ENCODE assay signal across 8 mouse cellular contexts in the genomic region with DNA sequence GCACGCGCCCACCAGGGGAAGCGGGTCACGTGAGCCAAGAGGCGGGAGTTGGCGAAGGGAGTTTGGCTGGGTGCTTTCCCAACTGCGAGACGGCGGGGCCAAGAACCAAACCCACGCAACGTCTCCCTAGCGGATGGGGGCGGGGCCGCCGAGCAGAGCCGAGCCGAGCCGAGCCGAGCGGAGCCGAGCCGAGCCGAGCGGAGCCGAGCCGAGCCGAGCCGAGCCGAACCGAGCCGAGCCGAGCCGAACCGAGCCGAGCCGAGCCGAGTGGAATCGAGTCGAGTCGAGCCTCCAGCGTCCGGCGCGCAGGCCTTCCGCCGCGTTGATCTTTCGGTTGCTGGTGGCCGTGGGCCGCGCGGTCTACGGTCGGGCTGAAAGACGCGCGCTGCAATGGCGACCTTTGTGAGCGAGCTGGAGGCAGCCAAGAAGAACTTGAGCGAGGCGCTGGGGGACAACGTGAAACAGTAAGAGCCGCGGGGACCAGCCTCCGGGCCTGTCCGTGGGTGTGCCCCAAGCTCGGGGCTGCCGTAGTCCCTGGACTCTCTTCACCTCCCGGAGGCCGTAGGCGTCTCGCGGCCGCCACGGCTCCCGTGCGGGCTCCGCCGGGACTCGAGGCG. TPM values are rescaled to one million over a fixed set of nuclear protein-coding genes. Genes with fewer than 3 reads are reported as not detected.
DNase-seq lines count a peak whose midpoint lies in the region; ATAC-seq and TF ChIP-seq lines count a peak whose summit lies in the region.

Gene Tada1, plus strand, starts transcription at position 85 of the 617 bp plus-strand sequence.

- H3K27ac ChIP-seq in CH12.LX (ENCODE audit: insufficient read depth, low read depth), result peak within 1 kb of the TSS; percentile 22; the same call in 1 of the 2 replicates
- H3K27ac ChIP-seq in forebrain, embryonic 12.5 days, result peak within 1 kb of the TSS; percentile 89
- peak within 1 kb of the TSS; percentile 94 for H3K27ac ChIP-seq in heart, postnatal 0 days (ENCODE audit: low read depth)
- peak within 1 kb of the TSS; percentile 90 for H3K27ac ChIP-seq in liver, postnatal 0 days (ENCODE audit: low read depth)
- peak within 1 kb of the TSS; percentile 86 for H3K27ac ChIP-seq in neural tube, embryonic 14.5 days (ENCODE audit: low read depth, low read length)

- peak within 1 kb of the TSS; percentile 33 for H3K4me2 ChIP-seq in CH12.LX (ENCODE audit: insufficient read depth, low read depth, poor library complexity, severe bottlenecking)
- H3K4me2 ChIP-seq in forebrain, embryonic 12.5 days, result peak within 1 kb of the TSS; percentile 67
- H3K4me2 ChIP-seq in heart, postnatal 0 days (ENCODE audit: low read depth, low read length), result peak within 1 kb of the TSS; percentile 71
- H3K4me2 ChIP-seq in liver, postnatal 0 days (ENCODE audit: low read depth, low read length), result peak within 1 kb of the TSS; percentile 92
- peak within 1 kb of the TSS; percentile 75 for H3K4me2 ChIP-seq in neural tube, embryonic 14.5 days (ENCODE audit: low read depth, low read length)

- dilution Hi-C loops in CH12.LX (cut with MboI; ENCODE audit: extremely low pct_ligation_motif_present, extremely low pct_unique_long_range_greater_than_20kb, low sequenced_read_pairs), result no loop called here

- no peaks in the 10 kb centered on the region for H3K9me3 ChIP-seq in CH12.LX (replicated peaks; ENCODE audit: low read length)
- no peaks in the 10 kb centered on the region for H3K9me3 ChIP-seq in forebrain, embryonic 12.5 days
- H3K9me3 ChIP-seq in heart, postnatal 0 days (replicated peaks; ENCODE audit: control insufficient read depth, low read length), result no peaks in the 10 kb centered on the region
- H3K9me3 ChIP-seq in liver, postnatal 0 days (ENCODE audit: low read length), result no peaks in the 10 kb centered on the region
- H3K9me3 ChIP-seq in neural tube, embryonic 14.5 days (ENCODE audit: control insufficient read depth, low read length), result no peaks in the 10 kb centered on the region

- peaks cover 24% of the 10 kb centered on the region for H3K79me2 ChIP-seq in CH12.LX (replicated peaks; ENCODE audit: control insufficient read depth, extremely low read depth, insufficient read depth, poor library complexity, severe bottlenecking)

- H3K36me3 ChIP-seq in CH12.LX (replicated peaks in 1 of 2; ENCODE audit: control insufficient read depth in 1 of 2, insufficient read depth in 1 of 2, low read length in 1 of 2), result peaks cover 14 to 25% of the 10 kb centered on the region in 2 experiments
- H3K36me3 ChIP-seq in forebrain, embryonic 12.5 days (replicated peaks), result peaks cover 20% of the 10 kb centered on the region
- peaks cover 17% of the 10 kb centered on the region for H3K36me3 ChIP-seq in heart, postnatal 0 days (replicated peaks; ENCODE audit: control insufficient read depth, insufficient read depth, low read length)
- peaks cover 9% of the 10 kb centered on the region; the same call in 1 of the 2 replicates for H3K36me3 ChIP-seq in liver, postnatal 0 days (replicated peaks; ENCODE audit: insufficient read depth, low read length)
- H3K36me3 ChIP-seq in neural tube, embryonic 14.5 days (ENCODE audit: control insufficient read depth, insufficient read depth, low read length), result peaks cover 10% of the 10 kb centered on the region; the same call in 1 of the 2 replicates

- no peaks in the 10 kb centered on the region for H3K27me3 ChIP-seq in CH12.LX (replicated peaks)
- H3K27me3 ChIP-seq in forebrain, embryonic 12.5 days, result no peaks in the 10 kb centered on the region
- H3K27me3 ChIP-seq in heart, postnatal 0 days (ENCODE audit: control insufficient read depth, insufficient read depth, low read length), result no peaks in the 10 kb centered on the region
- H3K27me3 ChIP-seq in liver, postnatal 0 days (ENCODE audit: insufficient read depth, low read length), result no peaks in the 10 kb centered on the region
- peaks cover 2% of the 10 kb centered on the region; the same call in 1 of the 2 replicates for H3K27me3 ChIP-seq in neural tube, embryonic 14.5 days (ENCODE audit: control insufficient read depth, insufficient read depth, low read length)

- peak; percentile 61; the same call in 1 of the 2 replicates for TF ChIP-seq POLR2A in CH12.LX (IDR thresholded peaks at IDR 0.05; ENCODE audit: low read depth, low read length)

- peak; percentile 94 for ATAC-seq in forebrain, embryonic 12.5 days (ENCODE audit: low FRiP score)
- ATAC-seq in heart, postnatal 0 days (ENCODE audit: insufficient read depth, low read depth), result peak; percentile 93
- peak; percentile 87 for ATAC-seq in liver, postnatal 0 days
- peak; percentile 96 for ATAC-seq in neural tube, embryonic 14.5 days (ENCODE audit: low read depth)

- in situ Hi-C loops in CH12.LX (cut with MboI; ENCODE audit: low pct_ligation_motif_present, low pct_unique_long_range_greater_than_20kb, low sequenced_read_pairs), result loop anchor here (25.0 kb wide), 2 partner anchors 392 to 567 kb away; no protein-coding TSS in a partner anchor

- under 1% methylated on average over 79 of the region's 81 CpGs for WGBS in forebrain, embryonic 12.5 days
- WGBS in heart, postnatal 0 days, result under 1% methylated on average over 80 of the region's 81 CpGs
- WGBS in large intestine, adult 2 months, result 2% methylated on average over 81 of the region's 81 CpGs
- 1% methylated on average over 77 of the region's 81 CpGs for WGBS in liver, postnatal 0 days (ENCODE audit: insufficient replicate concordance)
- under 1% methylated on average over 51 of the region's 81 CpGs for WGBS in neural tube, embryonic 14.5 days

- H3K4me3 ChIP-seq in CH12.LX (replicated peaks in 1 of 3; ENCODE audit: low read depth in 2 of 3, low read length in 2 of 3, poor library complexity in 1 of 3), result peak within 1 kb of the TSS; percentile 73 to 93 (median 87)
- H3K4me3 ChIP-seq in forebrain, embryonic 12.5 days (replicated peaks), result peak within 1 kb of the TSS; percentile 98
- H3K4me3 ChIP-seq in heart, postnatal 0 days (ENCODE audit: low read depth, low read length), result peak within 1 kb of the TSS; percentile 94
- H3K4me3 ChIP-seq in liver, postnatal 0 days (ENCODE audit: low read depth, low read length), result peak within 1 kb of the TSS; percentile 87
- H3K4me3 ChIP-seq in neural tube, embryonic 14.5 days (ENCODE audit: low read depth, low read length), result peak within 1 kb of the TSS; percentile 96

- no peak for TF ChIP-seq CTCF in CH12.LX (conservative IDR thresholded peaks at IDR 0.05 in 1 of 2, IDR thresholded peaks at IDR 0.05 in 1 of 2; ENCODE audit: low read depth in 2 of 2, low read length in 2 of 2)
- no peak for TF ChIP-seq CTCF in heart, postnatal 0 days (IDR thresholded peaks at IDR 0.05; ENCODE audit: low read depth)
- TF ChIP-seq CTCF in liver, postnatal 0 days (IDR thresholded peaks at IDR 0.05; ENCODE audit: low read depth), result no peak

- peak within 1 kb of the TSS; percentile 96 for H3K9ac ChIP-seq in CH12.LX (ENCODE audit: insufficient read depth, low read depth)
- H3K9ac ChIP-seq in forebrain, embryonic 12.5 days, result peak within 1 kb of the TSS; percentile 98
- peak within 1 kb of the TSS; percentile 95 for H3K9ac ChIP-seq in heart, postnatal 0 days (replicated peaks; ENCODE audit: low read depth, low read length)
- peak within 1 kb of the TSS; percentile 98 for H3K9ac ChIP-seq in liver, postnatal 0 days (replicated peaks)
- H3K9ac ChIP-seq in neural tube, embryonic 14.5 days (replicated peaks; ENCODE audit: low read depth, low read length), result peak within 1 kb of the TSS; percentile 93

- no peak for TF ChIP-seq EP300 in CH12.LX (IDR thresholded peaks at IDR 0.05; ENCODE audit: low read length)
- no peak for TF ChIP-seq EP300 in heart, postnatal 0 days (IDR thresholded peaks at IDR 0.05; ENCODE audit: low read depth)
- no peak for TF ChIP-seq EP300 in liver, postnatal 0 days (IDR thresholded peaks at IDR 0.05; ENCODE audit: low read depth)

- H3K4me1 ChIP-seq in CH12.LX (ENCODE audit: control insufficient read depth in 1 of 2, insufficient read depth in 2 of 2), result peaks cover 7 to 24% of the 10 kb centered on the region in 2 experiments
- H3K4me1 ChIP-seq in forebrain, embryonic 12.5 days, result peaks cover 21% of the 10 kb centered on the region
- H3K4me1 ChIP-seq in heart, postnatal 0 days (ENCODE audit: control insufficient read depth, insufficient read depth), result peaks cover 11% of the 10 kb centered on the region; the same call in 1 of the 2 replicates
- H3K4me1 ChIP-seq in liver, postnatal 0 days (ENCODE audit: insufficient read depth), result peaks cover 13% of the 10 kb centered on the region
- H3K4me1 ChIP-seq in neural tube, embryonic 14.5 days (ENCODE audit: control insufficient read depth, insufficient read depth, low read length), result peaks cover 17% of the 10 kb centered on the region

- DNase-seq in CH12.LX (ENCODE audit: extremely low read depth), result peak; percentile 85
- peak; percentile 66 for DNase-seq in c-Kit-positive CD71-positive TER-119-negative erythroid progenitor cells, embryonic 14.5 days (ENCODE audit: low read depth)
- peak; percentile 96 for DNase-seq in heart, postnatal 0 days (ENCODE audit: low spot score)
- peak; percentile 73 for DNase-seq in large intestine, adult 2 months (ENCODE audit: low read depth, low spot score)
- DNase-seq in liver, postnatal 0 days, result peak; percentile 97
- DNase-seq in testis, postnatal 10 days (ENCODE audit: low spot score), result peak; percentile 94

- no peak for TF ChIP-seq RAD21 in CH12.LX (IDR thresholded peaks at IDR 0.05; ENCODE audit: low read depth, low read length)

TF ChIP-seq in CH12.LX, 34 proteins besides CTCF, POLR2A, EP300 and RAD21 (continues in another document):
- TF ChIP-seq MXI1 (IDR thresholded peaks at IDR 0.05; ENCODE audit: low read depth, low read length) (no peak), TBP (conservative IDR thresholded peaks at IDR 0.05; ENCODE audit: low read depth, low read length) (no peak), RCOR1 (conservative IDR thresholded peaks at IDR 0.05; ENCODE audit: low read depth, low read length) (no peak), NRF1 (IDR thresholded peaks at IDR 0.05; ENCODE audit: low read depth, low read length) (no peak), MAZ (IDR thresholded peaks at IDR 0.05; ENCODE audit: low read depth, low read length) (no peak), USF2 (conservative IDR thresholded peaks at IDR 0.05; ENCODE audit: low read depth, low read length) (peak; percentile 74), MAFK (IDR thresholded peaks at IDR 0.05; ENCODE audit: insufficient replicate concordance, low read length) (no peak), ZMIZ1 (IDR thresholded peaks at IDR 0.05; ENCODE audit: low read depth, low read length) (no peak; the same call in 1 of the 2 replicates)

RNA-seq across cellular contexts. Expression of gene Tada1, which starts in this region (rescaled TPM):
- total RNA-seq in CH12.LX (2012; rRNA removed) (46.3 and 49.9 TPM in 2 replicates), CH12.LX (2014; rRNA removed) (80.1 and 86.0 TPM in 2 replicates)
- 49.6 and 59.5 TPM in 2 replicates for polyA plus RNA-seq in CH12.LX (2012; ENCODE audit: insufficient read length, low read depth)
- polyA plus RNA-seq in forebrain, embryonic 12.5 days (2016; fragmentation: Nextera tagmentation; extraction: Ambion mirVana), result 63.0 and 66.7 TPM in 2 replicates
- total RNA-seq in heart, postnatal 0 days (2014; rRNA removed; ENCODE audit: low replicate concordance), result 24.7 and 26.3 TPM in 2 replicates
- polyA plus RNA-seq in heart, postnatal 0 days (2015; fragmentation: Nextera tagmentation; extraction: Ambion mirVana), result 20.8 and 22.1 TPM in 2 replicates
- 13.4 and 14.8 TPM in 2 replicates for polyA plus RNA-seq in large intestine, adult 2 months (2012; rRNA removed)
- polyA plus RNA-seq in liver, postnatal 0 days (2015; fragmentation: Nextera tagmentation; extraction: Ambion mirVana), result 13.5 and 13.7 TPM in 2 replicates
- polyA plus RNA-seq in neural tube, embryonic 14.5 days (2014; fragmentation: Nextera tagmentation; extraction: Ambion mirVana), result 83.6 and 84.0 TPM in 2 replicates

Comparison
In these comparisons a context has a peak if more than half of its experiments do, and no peak if none do; other contexts are left out.
1. Peak in every context shown above with its lines: DNase-seq, ATAC-seq, H3K4me3 ChIP-seq and H3K27ac ChIP-seq.
2. H3K27ac ChIP-seq: peak in every context shown above with its lines; median percentile 94 in heart, postnatal 0 days; 90 in liver, postnatal 0 days; 89 in forebrain, embryonic 12.5 days; 86 in neural tube, embryonic 14.5 days; 22 in CH12.LX.
3. H3K4me2 ChIP-seq: peak in every context shown above with its lines; median percentile 92 in liver, postnatal 0 days; 75 in neural tube, embryonic 14.5 days; 71 in heart, postnatal 0 days; 67 in forebrain, embryonic 12.5 days; 33 in CH12.LX.